Mouse (Mus musculus) hindbrain, embryonic 10.5 days (tissue): ENCODE measurements at regions not wholly inside any gene's neighbourhood (a gene's known extent, or its start where the extent isn't known, plus 50 kb on each side); places are given as distances from the start of the nearest gene placed in this dataset.

Experiments
- DNase-seq: peaks from one replicate; pipeline ENCODE4 v3.0.0-alpha.2; 2017; ENCODE audit warnings: low spot score
- H3K27ac ChIP-seq: fragments of 300-500 bp; sonication (generic); 2 replicates; pipeline ENCODE4 v1.5.1; 2016; ENCODE audit warnings: mild to moderate bottlenecking, moderate library complexity
- H3K27me3 ChIP-seq: fragments of 300-500 bp; sonication (generic); 2 replicates; pipeline ENCODE4 v1.6.1; 2016; ENCODE audit warnings: mild to moderate bottlenecking; ENCODE audit not compliant: poor library complexity, insufficient read depth, severe bottlenecking
- H3K36me3 ChIP-seq: fragments of 300-500 bp; sonication (generic); 2 replicates; pipeline ENCODE4 v1.6.1; 2016; ENCODE audit warnings: mild to moderate bottlenecking, moderate library complexity
- H3K4me1 ChIP-seq: fragments of 300-500 bp; sonication (generic); replicated peaks from 2 replicates; pipeline ENCODE4 v1.6.1; 2016; ENCODE audit warnings: mild to moderate bottlenecking
- H3K4me3 ChIP-seq: fragments of 300-500 bp; sonication (generic); 2 replicates; pipeline ENCODE4 v1.5.1; 2016; ENCODE audit warnings: mild to moderate bottlenecking, moderate library complexity
- H3K9me3 ChIP-seq: fragments of 300-500 bp; sonication (generic); 2 replicates; pipeline ENCODE4 v1.6.1; 2016; ENCODE audit warnings: mild to moderate bottlenecking, moderate library complexity
- WGBS: fragments of 180-500 bp; shearing (Covaris S2); methylation state at CpG from one replicate; pipeline ENCODE4 v1.1.7; 2016; 5-methylcytosine and 5-hydroxymethylcytosine counted together

GRCm38 (mm10) chr2:92523321-92523895 lies 63.1 kb upstream of the Slc35c1 start:
- WGBS, result 91% methylated on average over 13 of the region's 13 CpGs
- Histone ChIP-seq H3K4me1 (peaks cover 16% of the 10 kb centered on the region), H3K4me3 (no peak overlapping the region), H3K36me3 (no peaks in the 10 kb centered on the region), H3K27me3 (no peaks in the 10 kb centered on the region), H3K9me3 (no peaks in the 10 kb centered on the region), H3K27ac (no peak overlapping the region)
- no peak for DNase-seq

GRCm38 (mm10) chr2:92521527-92521926 lies 61.2 kb upstream of the Slc35c1 start:
- no peaks in the 10 kb centered on the region for H3K9me3 ChIP-seq
- H3K4me1 ChIP-seq, result peaks cover 12% of the 10 kb centered on the region
- H3K36me3 ChIP-seq, result no peaks in the 10 kb centered on the region
- no peak overlapping the region for H3K27ac ChIP-seq
- DNase-seq, result no peak
- 85% methylated on average over 8 of the region's 8 CpGs for WGBS
- no peak overlapping the region for H3K4me3 ChIP-seq
- H3K27me3 ChIP-seq, result no peaks in the 10 kb centered on the region

- Histone ChIP-seq H3K36me3 (no peaks in the 10 kb centered on the region), H3K27me3 (no peaks in the 10 kb centered on the region), H3K4me3 (no peak overlapping the region), H3K27ac (no peak overlapping the region), H3K4me1 (0 out of 2 replicates have a peak, but pooled peaks cover 6% of the 10 kb centered on the region), H3K9me3 (no peaks in the 10 kb centered on the region)
- 85% methylated on average over 8 of the region's 8 CpGs for WGBS
- DNase-seq, result no peak
Observed at GRCm38 (mm10) chr2:92519396-92519795, 59.1 kb upstream of the Slc35c1 start.

- no peaks in the 10 kb centered on the region for H3K27me3 ChIP-seq
- H3K27ac ChIP-seq, result no peak overlapping the region
- no peak overlapping the region for H3K4me3 ChIP-seq
- H3K4me1 ChIP-seq, result 0 out of 2 replicates have a peak, but pooled peaks cover 6% of the 10 kb centered on the region
- WGBS, result 86% methylated on average over 8 of the region's 8 CpGs
- no peaks in the 10 kb centered on the region for H3K9me3 ChIP-seq
- no peaks in the 10 kb centered on the region for H3K36me3 ChIP-seq
- DNase-seq, result no peak
Observed at GRCm38 (mm10) chr2:92518891-92519290, 58.6 kb upstream of the Slc35c1 start.

- Histone ChIP-seq H3K36me3 (no peaks in the 10 kb centered on the region), H3K27ac (no peak overlapping the region), H3K4me1 (0 out of 2 replicates have a peak, but pooled peaks cover 2% of the 10 kb centered on the region), H3K9me3 (peaks cover 6% of the 10 kb centered on the region; the same call in 1 of the 2 replicates), H3K27me3 (no peaks in the 10 kb centered on the region), H3K4me3 (no peak overlapping the region)
- 53% methylated on average over 6 of the region's 6 CpGs for WGBS
- no peak for DNase-seq
Observed at GRCm38 (mm10) chr2:92514961-92515360, 54.6 kb upstream of the Slc35c1 start.

GRCm38 (mm10) chr2:92511771-92512744 lies 51.7 kb upstream of the Slc35c1 start:
- no peaks in the 10 kb centered on the region for H3K36me3 ChIP-seq
- no peak overlapping the region for H3K4me3 ChIP-seq
- no peaks in the 10 kb centered on the region for H3K27me3 ChIP-seq
- H3K4me1 ChIP-seq, result 0 out of 2 replicates have a peak, but pooled peaks cover 2% of the 10 kb centered on the region
- no peak for DNase-seq
- H3K9me3 ChIP-seq, result peaks cover 10% of the 10 kb centered on the region; the same call in 1 of the 2 replicates
- H3K27ac ChIP-seq, result no peak overlapping the region; the same call in 1 of the 2 replicates
- 77% methylated on average over 6 of the region's 6 CpGs for WGBS
